16 mouse cellular contexts compared by ENCODE assay signal in the genomic region with DNA sequence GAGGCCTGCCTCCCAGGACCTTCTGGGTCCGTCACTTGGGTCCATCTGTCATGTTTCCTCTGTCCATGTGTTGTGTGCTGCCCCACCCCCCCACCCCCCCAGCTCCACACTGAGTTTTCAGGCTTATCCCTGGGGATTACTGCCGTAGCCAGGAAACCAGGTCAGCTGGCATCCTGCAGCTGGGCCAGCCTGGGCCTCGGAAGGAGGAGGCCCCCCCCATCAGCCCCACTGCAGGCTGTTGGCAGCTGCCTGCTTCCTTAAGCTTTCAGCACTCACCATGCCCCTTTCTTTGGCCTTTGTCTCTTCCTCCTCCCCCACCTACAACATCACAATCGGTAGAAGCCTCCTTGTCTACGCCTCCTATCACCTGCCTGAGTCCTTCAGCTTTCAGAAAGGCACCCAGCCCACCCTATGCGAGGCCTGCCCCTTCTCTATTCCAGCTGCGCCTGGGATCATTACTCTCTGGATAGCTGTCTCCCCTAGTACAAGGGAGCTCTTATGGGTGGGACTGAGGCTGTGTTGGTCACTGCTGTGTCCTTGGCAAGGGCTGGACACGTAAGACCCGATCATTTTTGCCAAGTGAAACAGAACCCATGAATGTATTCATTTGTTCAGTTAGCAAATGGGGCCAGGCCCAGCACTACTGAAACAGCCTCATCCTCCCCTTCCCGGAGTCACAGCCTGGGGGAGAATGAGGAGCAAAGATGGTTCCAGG. TPM values are rescaled to one million over a fixed set of nuclear protein-coding genes. Genes with fewer than 3 reads are reported as not detected.
DNase-seq lines count a peak whose midpoint lies in the region; ATAC-seq and TF ChIP-seq lines count a peak whose summit lies in the region.
"Had no signal": no experiment of that assay in that cellular context is flagged by ENCODE, and none has a peak within 500 bp of the region (broad histone marks: within the 10 kb centered on the region; RNA-seq: fewer than 3 reads in every experiment).

No protein-coding gene starts in this region.

- H3K27ac ChIP-seq in layer of hippocampus, adult 2 months, result peak overlapping the region; percentile 83
- peak overlapping the region; percentile 72; the same call in 1 of the 2 replicates for H3K27ac ChIP-seq in cortical plate, adult 2 months (ENCODE audit: insufficient read depth, low read length)
- H3K27ac ChIP-seq in hindbrain, embryonic 10.5 days, result peak overlapping the region; percentile 59; the same call in 1 of the 2 replicates
- H3K27ac ChIP-seq in midbrain, embryonic 16.5 days (ENCODE audit: low read length), result peak overlapping the region; percentile 71
- H3K27ac ChIP-seq in thymus, adult 2 months (ENCODE audit: control insufficient read depth, insufficient read depth, low read length), result no peak overlapping the region
- H3K27ac ChIP-seq: embryonic facial prominence, embryonic 13.5 days; heart, embryonic 15.5 days; intestine, embryonic 15.5 days; macrophage had no signal

- H3K4me2 ChIP-seq in midbrain, embryonic 16.5 days (ENCODE audit: low read length), result no peak overlapping the region
- H3K4me2 ChIP-seq: embryonic facial prominence, embryonic 13.5 days; heart, embryonic 15.5 days; intestine, embryonic 15.5 days had no signal

- DNase-seq in layer of hippocampus, adult 2 months (ENCODE audit: low spot score in 2 of 2), result no peak
- DNase-seq in layer of hippocampus, postnatal 25 days (ENCODE audit: extremely low spot score in 1 of 2, low spot score in 1 of 2), result no peak
- no peak for DNase-seq in hindbrain, embryonic 10.5 days (ENCODE audit: low spot score)
- DNase-seq in embryo, embryonic 9.5 days (ENCODE audit: extremely low spot score), result no peak
- DNase-seq in embryo, embryonic 10.5 days (ENCODE audit: low spot score), result no peak
- no peak for DNase-seq in thymus, adult 2 months
- DNase-seq: adrenal gland, adult 2 months; gastrocnemius, postnatal 14 days had no signal

- peaks cover 100% of the 10 kb centered on the region for H3K36me3 ChIP-seq in hindbrain, embryonic 10.5 days
- peaks cover 64% of the 10 kb centered on the region for H3K36me3 ChIP-seq in midbrain, embryonic 16.5 days (ENCODE audit: control insufficient read depth, insufficient read depth, low read length)
- peaks cover 60% of the 10 kb centered on the region for H3K36me3 ChIP-seq in thymus, adult 2 months (ENCODE audit: control insufficient read depth, insufficient read depth, low read length)

- ATAC-seq in midbrain, embryonic 16.5 days, result no peak
- ATAC-seq: intestine, embryonic 15.5 days; Patski had no signal

- H3K4me3 ChIP-seq in layer of hippocampus, adult 2 months, result no peak overlapping the region
- no peak overlapping the region for H3K4me3 ChIP-seq in cortical plate, adult 2 months (ENCODE audit: insufficient read depth, low read length)
- H3K4me3 ChIP-seq in hindbrain, embryonic 10.5 days, result no peak overlapping the region
- no peak overlapping the region for H3K4me3 ChIP-seq in midbrain, embryonic 16.5 days (ENCODE audit: low read depth, low read length)
- no peak overlapping the region for H3K4me3 ChIP-seq in thymus, adult 2 months (ENCODE audit: control insufficient read depth, insufficient read depth, low read length)
- H3K4me3 ChIP-seq: embryonic facial prominence, embryonic 13.5 days; heart, embryonic 15.5 days; intestine, embryonic 15.5 days had no signal

- 76% methylated on average over 10 of the region's 10 CpGs for WGBS in hindbrain, embryonic 10.5 days
- WGBS in midbrain, embryonic 16.5 days, result 43% methylated on average over 9 of the region's 10 CpGs
- 96% methylated on average over 10 of the region's 10 CpGs for WGBS in thymus, adult 2 months

- no peak for TF ChIP-seq CTCF in layer of hippocampus, adult 2 months (conservative IDR thresholded peaks at IDR 0.05)
- no peak for TF ChIP-seq CTCF in cortical plate, adult 2 months (IDR thresholded peaks at IDR 0.05; ENCODE audit: extremely low read depth, insufficient read depth, low read length)
- no peak for TF ChIP-seq CTCF in thymus, adult 2 months (IDR thresholded peaks at IDR 0.05; ENCODE audit: borderline replicate concordance, control insufficient read depth, extremely low read depth, insufficient read depth, low read length, poor library complexity)

- TF ChIP-seq POLR2A in cortical plate, adult 2 months (IDR thresholded peaks at IDR 0.05; ENCODE audit: extremely low read depth, insufficient read depth, low read length), result no peak
- no peak for TF ChIP-seq POLR2A in thymus, adult 2 months (IDR thresholded peaks at IDR 0.05; ENCODE audit: control insufficient read depth, extremely low read depth, insufficient read depth, low read length, poor library complexity)

- H3K4me1 ChIP-seq in cortical plate, adult 2 months (ENCODE audit: control insufficient read depth, insufficient read depth, low read length), result no peaks in the 10 kb centered on the region
- H3K4me1 ChIP-seq in hindbrain, embryonic 10.5 days (replicated peaks), result peaks cover 13% of the 10 kb centered on the region
- peaks cover 2% of the 10 kb centered on the region; the same call in 1 of the 2 replicates for H3K4me1 ChIP-seq in midbrain, embryonic 16.5 days (ENCODE audit: control insufficient read depth, insufficient read depth, low read length)
- H3K4me1 ChIP-seq in thymus, adult 2 months (replicated peaks; ENCODE audit: control insufficient read depth, insufficient read depth, low read length), result no peaks in the 10 kb centered on the region
- H3K4me1 ChIP-seq: embryonic facial prominence, embryonic 13.5 days; heart, embryonic 15.5 days; intestine, embryonic 15.5 days had no signal

- H3K9me3 ChIP-seq in hindbrain, embryonic 10.5 days, result no peaks in the 10 kb centered on the region
- H3K9me3 ChIP-seq in midbrain, embryonic 16.5 days (replicated peaks; ENCODE audit: control insufficient read depth, low read length, poor library complexity, severe bottlenecking), result no peaks in the 10 kb centered on the region
- H3K9me3 ChIP-seq: embryonic facial prominence, embryonic 13.5 days; heart, embryonic 15.5 days; intestine, embryonic 15.5 days had no signal

- no peaks in the 10 kb centered on the region for H3K27me3 ChIP-seq in hindbrain, embryonic 10.5 days (ENCODE audit: insufficient read depth, poor library complexity, severe bottlenecking)
- no peaks in the 10 kb centered on the region for H3K27me3 ChIP-seq in midbrain, embryonic 16.5 days (ENCODE audit: control insufficient read depth, insufficient read depth, low read depth, low read length)
- no peaks in the 10 kb centered on the region for H3K27me3 ChIP-seq in thymus, adult 2 months (ENCODE audit: control insufficient read depth, insufficient read depth, low read length)
- H3K27me3 ChIP-seq: embryonic facial prominence, embryonic 13.5 days; heart, embryonic 15.5 days; intestine, embryonic 15.5 days; Patski had no signal

- H3K9ac ChIP-seq in midbrain, embryonic 16.5 days (ENCODE audit: low read depth, low read length), result 0 out of 2 replicates have a peak overlapping the region, but pooled peaks have one; percentile 34
- H3K9ac ChIP-seq: embryonic facial prominence, embryonic 13.5 days; heart, embryonic 15.5 days; intestine, embryonic 15.5 days had no signal

RNA-seq across cellular contexts. Expression of a gene that starts 7.0 kb away (rescaled TPM):
- total RNA-seq in layer of hippocampus, adult 2 months (2021), result 10 to 100 TPM; 36.4 to 36.5 TPM
- total RNA-seq in layer of hippocampus, postnatal 25 days (2021), result 10 to 100 TPM; 34.5 to 34.9 TPM
- 41.4 and 48.3 TPM in 2 replicates for polyA plus RNA-seq in cortical plate, adult 2 months (2012; rRNA removed)
- 29.0 and 33.9 TPM in 2 replicates for polyA plus RNA-seq in hindbrain, embryonic 10.5 days (2016; fragmentation: Nextera tagmentation; extraction: Ambion mirVana)
- polyA plus RNA-seq in midbrain, embryonic 16.5 days (2015; fragmentation: Nextera tagmentation; extraction: Ambion mirVana), result 28.0 and 29.5 TPM in 2 replicates
- 134 and 137 TPM in 2 replicates for polyA plus RNA-seq in thymus, adult 2 months (2012; rRNA removed)

RNA-seq across cellular contexts. Expression of a gene that starts 15.0 kb away (rescaled TPM):
- total RNA-seq in layer of hippocampus, adult 2 months (2021), result 1 to 10 TPM; 3.2 to 3.5 TPM
- 1 to 10 TPM; 2.2 to 3.4 TPM for total RNA-seq in layer of hippocampus, postnatal 25 days (2021)
- 2.9 and 3.0 TPM in 2 replicates for polyA plus RNA-seq in cortical plate, adult 2 months (2012; rRNA removed)
- 2.9 and 7.1 TPM in 2 replicates for polyA plus RNA-seq in hindbrain, embryonic 10.5 days (2016; fragmentation: Nextera tagmentation; extraction: Ambion mirVana)
- 1.4 and 1.7 TPM in 2 replicates for polyA plus RNA-seq in midbrain, embryonic 16.5 days (2015; fragmentation: Nextera tagmentation; extraction: Ambion mirVana)
- 73.1 and 87.0 TPM in 2 replicates for polyA plus RNA-seq in thymus, adult 2 months (2012; rRNA removed)
- polyA plus RNA-seq: macrophage had no signal

RNA-seq across cellular contexts. Expression of a gene that starts 15.7 kb away (rescaled TPM):
- not detected for total RNA-seq in layer of hippocampus, adult 2 months (2021)
- total RNA-seq in layer of hippocampus, postnatal 25 days (2021), result not detected
- polyA plus RNA-seq in cortical plate, adult 2 months (2012; rRNA removed), result 0.66 TPM in 1 of 2 replicates, not detected in the other
- polyA plus RNA-seq in hindbrain, embryonic 10.5 days (2016; fragmentation: Nextera tagmentation; extraction: Ambion mirVana), result not detected in 2 replicates
- 0.25 and 0.35 TPM in 2 replicates for polyA plus RNA-seq in midbrain, embryonic 16.5 days (2015; fragmentation: Nextera tagmentation; extraction: Ambion mirVana)
- 19.3 and 332 TPM in 2 replicates for polyA plus RNA-seq in thymus, adult 2 months (2012; rRNA removed)
- total RNA-seq: adrenal gland, adult 2 months; layer of hippocampus, adult 18-20 months had no signal
- polyA plus RNA-seq: embryonic facial prominence, embryonic 13.5 days; macrophage; Patski had no signal

RNA-seq across cellular contexts. Expression of a gene that starts 29.3 kb away (rescaled TPM):
- total RNA-seq in layer of hippocampus, adult 2 months (2021), result 1 to 10 TPM; 6.1 to 6.9 TPM
- 1 to 10 TPM; 4.5 to 4.8 TPM for total RNA-seq in layer of hippocampus, postnatal 25 days (2021)
- polyA plus RNA-seq in cortical plate, adult 2 months (2012; rRNA removed), result 5.0 and 5.4 TPM in 2 replicates
- polyA plus RNA-seq in hindbrain, embryonic 10.5 days (2016; fragmentation: Nextera tagmentation; extraction: Ambion mirVana), result 4.7 and 5.6 TPM in 2 replicates
- 2.0 and 2.8 TPM in 2 replicates for polyA plus RNA-seq in midbrain, embryonic 16.5 days (2015; fragmentation: Nextera tagmentation; extraction: Ambion mirVana)
- 13.6 and 14.2 TPM in 2 replicates for polyA plus RNA-seq in thymus, adult 2 months (2012; rRNA removed)

RNA-seq across cellular contexts. Expression of a gene that starts 29.6 kb away (rescaled TPM):
- total RNA-seq in layer of hippocampus, adult 2 months (2021), result 10 to 100 TPM; 18.1 to 19.5 TPM
- total RNA-seq in layer of hippocampus, postnatal 25 days (2021), result 10 to 100 TPM; 17.7 to 18.3 TPM
- 14.4 and 14.6 TPM in 2 replicates for polyA plus RNA-seq in cortical plate, adult 2 months (2012; rRNA removed)
- 18.7 and 24.4 TPM in 2 replicates for polyA plus RNA-seq in hindbrain, embryonic 10.5 days (2016; fragmentation: Nextera tagmentation; extraction: Ambion mirVana)
- polyA plus RNA-seq in midbrain, embryonic 16.5 days (2015; fragmentation: Nextera tagmentation; extraction: Ambion mirVana), result 24.1 and 24.6 TPM in 2 replicates
- 7.5 and 8.0 TPM in 2 replicates for polyA plus RNA-seq in thymus, adult 2 months (2012; rRNA removed)

Comparison
In these comparisons a context has a peak if more than half of its experiments do, and no peak if none do; other contexts are left out.
1. RNA of a gene that starts 15.7 kb away (polyA plus RNA-seq): 19.3 to 332 TPM in thymus, adult 2 months; 0.25 to 0.35 TPM in midbrain, embryonic 16.5 days, 0.66 TPM in cortical plate, adult 2 months and not detected in hindbrain, embryonic 10.5 days; every median in the first group is over 10 times any median in the second.